ENCODE assay signal across 9 mouse cellular contexts in the genomic region with DNA sequence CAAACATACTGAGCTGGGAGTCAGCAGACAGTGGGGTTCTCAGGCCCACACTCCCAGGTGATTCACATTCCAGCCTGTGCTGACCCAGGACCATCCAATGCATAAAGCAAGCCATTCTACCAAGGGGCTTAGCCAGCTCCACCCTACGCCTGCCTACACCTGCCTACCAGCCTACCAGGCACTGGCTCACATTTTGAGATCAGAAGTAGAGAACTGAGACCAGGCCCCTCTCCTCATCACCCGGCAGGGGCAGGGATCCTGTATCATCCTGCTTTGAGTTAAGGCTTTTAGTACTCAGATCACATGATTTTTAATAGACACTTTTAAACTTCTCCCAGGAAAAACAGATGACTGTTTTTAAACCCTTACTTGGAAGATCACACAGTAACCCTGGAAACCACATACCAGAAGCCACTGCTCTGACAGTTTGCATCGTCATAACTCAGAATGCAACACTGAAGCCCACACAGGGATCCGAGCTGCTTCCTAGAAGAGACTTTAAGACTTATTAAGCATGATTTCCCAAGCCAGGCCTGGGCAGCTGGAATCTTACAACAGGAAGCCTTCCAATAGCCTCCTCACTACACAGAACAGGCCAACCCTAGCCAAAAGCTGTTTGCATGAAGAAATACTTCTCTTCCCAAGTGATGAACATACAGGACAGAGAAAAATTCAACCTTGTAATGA. TPM values are rescaled to one million over a fixed set of nuclear protein-coding genes. Genes with fewer than 3 reads are reported as not detected.
A peak's percentile ranks its signal among the peaks of the same experiment; 100 is the strongest.
DNase-seq lines count a peak whose midpoint lies in the region; ATAC-seq and TF ChIP-seq lines count a peak whose summit lies in the region.
"Had no signal": no experiment of that assay in that cellular context is flagged by ENCODE, and none has a peak within 500 bp of the region (broad histone marks: within the 10 kb centered on the region; RNA-seq: fewer than 3 reads in every experiment).

No protein-coding gene starts in this region.

- no peak overlapping the region for H3K4me3 ChIP-seq in forebrain, embryonic 13.5 days
- no peak overlapping the region for H3K4me3 ChIP-seq in forebrain, embryonic 12.5 days (replicated peaks)
- H3K4me3 ChIP-seq in myocyte, result no peak overlapping the region

- TF ChIP-seq POLR2A in myocyte (IDR thresholded peaks at IDR 0.05; ENCODE audit: insufficient read length, low read depth), result no peak

- WGBS in forebrain, embryonic 13.5 days, result 79% methylated on average over 4 of the region's 4 CpGs
- WGBS in forebrain, embryonic 12.5 days, result 73% methylated on average over 4 of the region's 4 CpGs

- no peaks in the 10 kb centered on the region for H3K4me1 ChIP-seq in forebrain, embryonic 13.5 days
- no peaks in the 10 kb centered on the region; the same call in 1 of the 2 replicates for H3K4me1 ChIP-seq in forebrain, embryonic 12.5 days

- H3K79me2 ChIP-seq in myocyte (ENCODE audit: control insufficient read depth, insufficient read depth), result peaks cover 53% of the 10 kb centered on the region

- ATAC-seq in forebrain, embryonic 13.5 days, result peak; percentile 48
- no peak for ATAC-seq in forebrain, embryonic 12.5 days (ENCODE audit: low FRiP score)
- peak; percentile 34 for ATAC-seq in granulocyte monocyte progenitor cell, adult 5-6 weeks (replicated peaks; ENCODE audit: poor library complexity, severe bottlenecking)

- no peak overlapping the region for H3K27ac ChIP-seq in forebrain, embryonic 13.5 days
- no peak overlapping the region for H3K27ac ChIP-seq in forebrain, embryonic 12.5 days

- peak; percentile 23 for DNase-seq in MN1 (ENCODE audit: low spot score)
- DNase-seq in layer of hippocampus, adult 9-11 months, result peak; percentile 47
- DNase-seq in cerebellum, postnatal 10 days, result no peak
- DNase-seq in thymus, postnatal 10 days (ENCODE audit: low spot score in 2 of 2), result no peak

- H3K27me3 ChIP-seq in forebrain, embryonic 13.5 days, result no peaks in the 10 kb centered on the region
- H3K27me3 ChIP-seq in forebrain, embryonic 12.5 days, result no peaks in the 10 kb centered on the region
- no peaks in the 10 kb centered on the region for H3K27me3 ChIP-seq in myocyte (ENCODE audit: control insufficient read depth, insufficient read depth, insufficient read length)
- H3K27me3 ChIP-seq: CH12.LX had no signal

- H3K9me3 ChIP-seq in forebrain, embryonic 13.5 days (replicated peaks), result no peaks in the 10 kb centered on the region
- H3K9me3 ChIP-seq in forebrain, embryonic 12.5 days, result no peaks in the 10 kb centered on the region

- no peak overlapping the region for H3K9ac ChIP-seq in forebrain, embryonic 13.5 days
- no peak overlapping the region for H3K9ac ChIP-seq in forebrain, embryonic 12.5 days

- H3ac ChIP-seq in myocyte (ENCODE audit: control insufficient read depth, insufficient read length), result no peak overlapping the region

- no peaks in the 10 kb centered on the region for H3K36me3 ChIP-seq in forebrain, embryonic 13.5 days (ENCODE audit: poor library complexity, severe bottlenecking)
- H3K36me3 ChIP-seq in forebrain, embryonic 12.5 days (replicated peaks), result no peaks in the 10 kb centered on the region
- H3K36me3 ChIP-seq in myocyte (ENCODE audit: control insufficient read depth, insufficient read depth), result no peaks in the 10 kb centered on the region

- no peak overlapping the region for H3K4me2 ChIP-seq in forebrain, embryonic 13.5 days
- H3K4me2 ChIP-seq in forebrain, embryonic 12.5 days, result no peak overlapping the region
- H3K4me2 ChIP-seq in myocyte (ENCODE audit: low read depth), result peak overlapping the region; percentile 35

TF ChIP-seq in myocyte, 11 proteins besides CTCF, POLR2A, EP300 and RAD21:
- TF ChIP-seq MAX (IDR thresholded peaks at IDR 0.05; ENCODE audit: low read depth) (no peak), CEBPB (IDR thresholded peaks at IDR 0.05; ENCODE audit: insufficient read depth, poor library complexity, severe bottlenecking) (no peak), MYOG (IDR thresholded peaks at IDR 0.05; ENCODE audit: control insufficient read depth in 1 of 3, insufficient read depth in 1 of 3, insufficient read length in 2 of 3, low read depth in 2 of 3) (no peak), MYOD1 (IDR thresholded peaks at IDR 0.05; ENCODE audit: control insufficient read depth in 1 of 3, insufficient read length in 2 of 3, low read depth in 2 of 3) (peak in 1 of 3 experiments; percentile 3)

RNA-seq across cellular contexts. Expression of a gene that starts 27.5 kb away (rescaled TPM):
- 4.2 and 5.2 TPM in 2 replicates for polyA plus RNA-seq in forebrain, embryonic 13.5 days (2015; fragmentation: Nextera tagmentation; extraction: Ambion mirVana)
- polyA plus RNA-seq in forebrain, embryonic 12.5 days (2016; fragmentation: Nextera tagmentation; extraction: Ambion mirVana), result 9.7 and 11.4 TPM in 2 replicates
- 3.5 and 6.4 TPM in 2 replicates for total RNA-seq in granulocyte monocyte progenitor cell, adult 5-6 weeks (2014; fragmentation: Nextera tagmentation)
- 12.2 and 21.8 TPM in 2 replicates for total RNA-seq in granulocyte monocyte progenitor cell, adult 5-6 weeks (2017)
- polyA plus RNA-seq in myocyte (2012; fragmentation: generic; extraction: Trizol), result 18.1 TPM

RNA-seq across cellular contexts. Expression of a gene that starts 59.0 kb away (rescaled TPM):
- 21.5 and 22.0 TPM in 2 replicates for polyA plus RNA-seq in forebrain, embryonic 13.5 days (2015; fragmentation: Nextera tagmentation; extraction: Ambion mirVana)
- 19.6 and 20.8 TPM in 2 replicates for polyA plus RNA-seq in forebrain, embryonic 12.5 days (2016; fragmentation: Nextera tagmentation; extraction: Ambion mirVana)
- 14.7 and 22.3 TPM in 2 replicates for total RNA-seq in granulocyte monocyte progenitor cell, adult 5-6 weeks (2014; fragmentation: Nextera tagmentation)
- total RNA-seq in granulocyte monocyte progenitor cell, adult 5-6 weeks (2017), result 23.1 TPM in 2 replicates
- 7.3 TPM for polyA plus RNA-seq in myocyte (2012; fragmentation: generic; extraction: Trizol)

Comparison
In these comparisons a context has a peak if more than half of its experiments do, and no peak if none do; other contexts are left out.
1. DNase-seq: peak in MN1 (single experiment) and layer of hippocampus, adult 9-11 months (single experiment); none in cerebellum, postnatal 10 days (0 of 2) and thymus, postnatal 10 days (0 of 2).